In the genomic region with DNA sequence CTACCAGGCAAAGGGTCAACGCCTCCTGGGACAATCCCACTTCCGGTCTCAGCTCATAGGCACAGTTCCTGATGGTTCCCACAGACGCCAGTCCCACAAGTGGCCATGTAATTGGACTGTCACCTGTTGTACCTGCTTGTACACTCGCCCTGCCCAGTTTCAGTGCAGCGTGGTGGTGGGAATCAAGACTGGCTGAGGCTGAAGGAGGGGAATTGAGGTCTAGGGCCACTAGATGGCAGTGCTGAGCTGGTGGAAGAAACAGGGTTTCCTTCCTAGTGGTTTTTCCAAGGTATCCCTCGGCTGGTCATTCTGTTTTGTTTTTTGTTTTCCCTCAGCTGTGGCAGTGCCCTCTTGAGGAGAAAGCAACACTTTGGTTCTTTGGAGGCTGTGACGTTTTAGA, we compare ENCODE assay signal across 9 mouse cellular contexts. TPM values are rescaled to one million over a fixed set of nuclear protein-coding genes. Genes with fewer than 3 reads are reported as not detected.
DNase-seq lines count a peak whose midpoint lies in the region; ATAC-seq and TF ChIP-seq lines count a peak whose summit lies in the region.
"Had no signal": no experiment of that assay in that cellular context is flagged by ENCODE, and none has a peak within 500 bp of the region (broad histone marks: within the 10 kb centered on the region; RNA-seq: fewer than 3 reads in every experiment).

Gene Gfap (minus strand): TSS at position 150 of the 400 bp plus-strand sequence.

- H3K4me2 ChIP-seq in forebrain, embryonic 15.5 days (replicated peaks) = no peak within 1 kb of the TSS
- H3K4me2 ChIP-seq: limb, embryonic 12.5 days had no signal

- peaks cover 0 to 2% of the 10 kb centered on the region in 2 experiments; a peak in 2 of 4 replicates for H3K36me3 ChIP-seq in MEL (ENCODE audit: control insufficient read depth in 1 of 2, insufficient read depth in 2 of 2, low read length in 2 of 2)
- H3K36me3 ChIP-seq in forebrain, embryonic 15.5 days = no peaks in the 10 kb centered on the region

- peaks cover 0 to 6% of the 10 kb centered on the region in 2 experiments; a peak in 3 of 4 replicates for H3K4me1 ChIP-seq in MEL (ENCODE audit: control insufficient read depth in 1 of 2, insufficient read depth in 2 of 2, low read length in 2 of 2)
- peaks cover 6% of the 10 kb centered on the region; the same call in 1 of the 2 replicates for H3K4me1 ChIP-seq in forebrain, embryonic 15.5 days

- ATAC-seq in cerebellum, adult (ENCODE audit: insufficient number of reproducible peaks, low FRiP score, low TSS enrichment) = peak; percentile 58; the same call in 1 of the 2 replicates
- ATAC-seq in forebrain, embryonic 15.5 days (replicated peaks) = 0 out of 2 replicates have a peak, but pooled peaks have one; percentile 36
- ATAC-seq in hematopoietic stem cell, adult 5-6 weeks (replicated peaks in 1 of 2; ENCODE audit: insufficient read depth in 1 of 2, low FRiP score in 2 of 2, low TSS enrichment in 1 of 2, low read depth in 1 of 2, poor library complexity in 2 of 2, severe bottlenecking in 2 of 2) = peak; percentile 58 to 76

- no peak within 1 kb of the TSS for H3K9ac ChIP-seq in MEL (ENCODE audit: control insufficient read depth, low read depth, low read length, poor library complexity, severe bottlenecking)
- H3K9ac ChIP-seq in forebrain, embryonic 15.5 days (replicated peaks) = no peak within 1 kb of the TSS
- H3K9ac ChIP-seq: limb, embryonic 12.5 days had no signal

- no peak within 1 kb of the TSS for H3K27ac ChIP-seq in MEL (ENCODE audit: control insufficient read depth, low read depth, low read length)
- H3K27ac ChIP-seq in forebrain, embryonic 15.5 days (replicated peaks) = no peak within 1 kb of the TSS
- H3K27ac ChIP-seq: limb, embryonic 12.5 days had no signal

- TF ChIP-seq POLR2A in MEL (IDR thresholded peaks at IDR 0.05; ENCODE audit: control insufficient read depth in 1 of 2, insufficient read depth in 1 of 2, low read depth in 1 of 2, low read length in 2 of 2, poor library complexity in 1 of 2) = no peak

- 15% methylated on average over 7 of the region's 7 CpGs for WGBS in forebrain, embryonic 15.5 days

- no peak within 1 kb of the TSS; a peak in 1 of 4 replicates for H3K4me3 ChIP-seq in MEL (ENCODE audit: control insufficient read depth in 1 of 2, insufficient read depth in 1 of 2, low read depth in 2 of 2, low read length in 2 of 2)
- H3K4me3 ChIP-seq in forebrain, embryonic 15.5 days = no peak within 1 kb of the TSS
- H3K4me3 ChIP-seq: limb, embryonic 12.5 days had no signal

- no peak for TF ChIP-seq EP300 in MEL (IDR thresholded peaks at IDR 0.05; ENCODE audit: low read depth in 1 of 2, low read length in 2 of 2)

- peak; percentile 82 for TF ChIP-seq RAD21 in MEL (IDR thresholded peaks at IDR 0.05; ENCODE audit: low read depth, low read length)

- DNase-seq in MEL (ENCODE audit: low read depth, low spot score) = peak; percentile 85
- DNase-seq in layer of hippocampus, adult 8-10 months (ENCODE audit: low spot score in 2 of 2) = peak in 1 of 2 experiments; percentile 82
- DNase-seq in lung, postnatal 36 days = peak; percentile 82
- DNase-seq in retina, postnatal 7 days (ENCODE audit: low read depth, low spot score) = peak; percentile 75
- DNase-seq in urinary bladder, adult 2 months (ENCODE audit: low spot score) = peak; percentile 59

- no peaks in the 10 kb centered on the region for H3K79me2 ChIP-seq in MEL (ENCODE audit: control insufficient read depth, insufficient read depth, low read length, poor library complexity)

- H3K27me3 ChIP-seq in MEL (ENCODE audit: control insufficient read depth in 1 of 2, insufficient read depth in 2 of 2, low read length in 2 of 2) = no peaks in the 10 kb centered on the region
- no peaks in the 10 kb centered on the region for H3K27me3 ChIP-seq in forebrain, embryonic 15.5 days

- peak; percentile 92 to 99 (median 96) for TF ChIP-seq CTCF in MEL (IDR thresholded peaks at IDR 0.05 in 2 of 3, conservative IDR thresholded peaks at IDR 0.05 in 1 of 3; ENCODE audit: control insufficient read depth in 1 of 3, insufficient read depth in 1 of 3, low read depth in 2 of 3, low read length in 3 of 3, poor library complexity in 1 of 3, severe bottlenecking in 1 of 3)

- no peaks in the 10 kb centered on the region for H3K9me3 ChIP-seq in MEL (replicated peaks; ENCODE audit: insufficient read depth, low read length)
- H3K9me3 ChIP-seq in forebrain, embryonic 15.5 days = no peaks in the 10 kb centered on the region
- H3K9me3 ChIP-seq: limb, embryonic 12.5 days had no signal

TF ChIP-seq in MEL, 35 proteins besides CTCF, POLR2A, EP300 and RAD21:
- peak; percentile 77 for TF ChIP-seq SMC3 (IDR thresholded peaks at IDR 0.05; ENCODE audit: low read depth, low read length)
- TF ChIP-seq ZC3H11A (IDR thresholded peaks at IDR 0.05; ENCODE audit: low read depth, low read length) = peak; percentile 68
- TF ChIP-seq RCOR1 (IDR thresholded peaks at IDR 0.05; ENCODE audit: low read depth, low read length) = no peak
- peak; percentile 4; the same call in 1 of the 2 replicates for TF ChIP-seq ELF1 (IDR thresholded peaks at IDR 0.05; ENCODE audit: low read depth, low read length)
- TF ChIP-seq TAL1 (IDR thresholded peaks at IDR 0.05; ENCODE audit: low read length) = no peak
- TF ChIP-seq BHLHE40 (IDR thresholded peaks at IDR 0.05; ENCODE audit: borderline replicate concordance, low read depth, low read length) = no peak
- no peak for TF ChIP-seq MYB (IDR thresholded peaks at IDR 0.05; ENCODE audit: low read depth, low read length)
TF ChIP-seq in MEL: peak in this region for 3.

RNA-seq across cellular contexts. Expression of gene Gfap, which starts in this region (rescaled TPM):
- 1.3 and 2.0 TPM in 2 replicates for total RNA-seq in MEL (2012; rRNA removed)
- polyA plus RNA-seq in MEL (2012; ENCODE audit: insufficient read depth in 1 of 2, insufficient read length in 2 of 2, low read depth in 1 of 2, low replicate concordance in 2 of 2, missing spikeins in 1 of 2) = 1 to 10 TPM in 1 of 2 experiments, not detected in 1; 2.5 TPM
- polyA plus RNA-seq in forebrain, embryonic 15.5 days (2015; fragmentation: Nextera tagmentation; extraction: Ambion mirVana) = 0.88 and 0.93 TPM in 2 replicates
- total RNA-seq in hematopoietic stem cell, adult 5-6 weeks (2017) = 0.55 TPM in 1 of 2 replicates, not detected in the other
- 1,000 to 10,000 TPM in 2 of 4 experiments, 100 to 1,000 TPM in 2; 331 to 2,605 (median 1,138) TPM for total RNA-seq in layer of hippocampus, adult 8-10 months (2022)
- 0.53 and 0.56 TPM in 2 replicates for polyA plus RNA-seq in urinary bladder, adult 2 months (2012; rRNA removed)

Comparison
In these comparisons a context has a peak if more than half of its experiments do, and no peak if none do; other contexts are left out.
1. RNA of gene Gfap (total RNA-seq): 331 to 2,605 TPM in layer of hippocampus, adult 8-10 months; 1.3 to 2.0 TPM in MEL and 0.55 TPM in hematopoietic stem cell, adult 5-6 weeks; every median in the first group is over 100 times any median in the second.
2. Peak in ATAC-seq in forebrain, embryonic 15.5 days; RNA of the gene not detected or under 1 TPM.
3. Peak in ATAC-seq in hematopoietic stem cell, adult 5-6 weeks; RNA of the gene not detected or under 1 TPM.
4. Peak in DNase-seq in urinary bladder, adult 2 months; RNA of the gene not detected or under 1 TPM.
5. Peak in every context shown above with its lines, with median percentiles within 50 percentile points of each other: ATAC-seq.